Mouse (Mus musculus) lung, postnatal 14 days (tissue): ENCODE results near the gene Plekhg1.

Experiments used
- DNase-seq: peaks from one replicate; pipeline ENCODE4 v3.0.0; 2021

The Plekhg1 gene

GRCm38 (mm10) chr10:3972981-3973588 lies 232.9 kb downstream of the Plekhg1 start, which contains the start of gene Mthfd1l:
Gene Mthfd1l (plus strand): TSS chr10:3973118.
- peak; percentile 86 for DNase-seq

GRCm38 (mm10) chr10:3973589-3974070 lies 233.5 kb downstream of the Plekhg1 start:
- DNase-seq = peak; percentile 88

GRCm38 (mm10) chr10:3974380-3974779 lies 234.2 kb downstream of the Plekhg1 start:
- no peak for DNase-seq

- DNase-seq = no peak
Observed at GRCm38 (mm10) chr10:3975898-3976622, 235.9 kb downstream of the Plekhg1 start.

GRCm38 (mm10) chr10:3976623-3977010 lies 236.5 kb downstream of the Plekhg1 start:
- DNase-seq = no peak

GRCm38 (mm10) chr10:3978326-3978725 lies 238.2 kb downstream of the Plekhg1 start:
- no peak for DNase-seq

GRCm38 (mm10) chr10:3978792-3979488 lies 238.8 kb downstream of the Plekhg1 start:
- DNase-seq = no peak

GRCm38 (mm10) chr10:3980231-3980630 lies 240.1 kb downstream of the Plekhg1 start:
- no peak for DNase-seq

GRCm38 (mm10) chr10:3990295-3990883 lies 250.2 kb downstream of the Plekhg1 start:
- DNase-seq = no peak

GRCm38 (mm10) chr10:3993365-3994102 lies 253.4 kb downstream of the Plekhg1 start:
- no peak for DNase-seq

- DNase-seq = no peak
Observed at GRCm38 (mm10) chr10:3995277-3995676, 255.1 kb downstream of the Plekhg1 start.

- peak; percentile 73 for DNase-seq
Observed at GRCm38 (mm10) chr10:3996170-3996876, 256.2 kb downstream of the Plekhg1 start.

- no peak for DNase-seq
Observed at GRCm38 (mm10) chr10:3997851-3998426, 257.8 kb downstream of the Plekhg1 start.

- DNase-seq = no peak
Observed at GRCm38 (mm10) chr10:4002711-4003110, 262.5 kb downstream of the Plekhg1 start.

GRCm38 (mm10) chr10:4005191-4005590 lies 265.0 kb downstream of the Plekhg1 start:
- no peak for DNase-seq

GRCm38 (mm10) chr10:4006296-4007015 lies 266.3 kb downstream of the Plekhg1 start:
- DNase-seq = no peak
